Mouse (Mus musculus) left cerebral cortex, postnatal 4 days (tissue): ENCODE data around the gene Pabpc1l. TPM values are rescaled to one million over a fixed set of nuclear protein-coding genes. Genes with fewer than 3 reads are reported as not detected.
"Not testable (repeated sequence)": the region's sequence is repeated elsewhere in the genome, so short reads cannot be mapped to it uniquely, and the experiment has no call there.

ENCODE experiments used
- DNase-seq: peaks from one replicate; pipeline ENCODE4 v3.0.0-alpha.2; 2022
- intact Hi-C: fragments of 180-260 bp; cut with DNase I; formaldehyde crosslinking; loops from one replicate; pipeline ENCODE4 v1.15.1; 2025
- total RNA-seq, 2 experiments: library from RNA; stranded (reverse); gene quantifications; 2 replicates each; pipeline ENCODE4 v1.2.3; 2021

Pabpc1l gene
- total RNA-seq, 2 experiments from 2014 or later, result 2.4 to 3.1 TPM

DNA sequence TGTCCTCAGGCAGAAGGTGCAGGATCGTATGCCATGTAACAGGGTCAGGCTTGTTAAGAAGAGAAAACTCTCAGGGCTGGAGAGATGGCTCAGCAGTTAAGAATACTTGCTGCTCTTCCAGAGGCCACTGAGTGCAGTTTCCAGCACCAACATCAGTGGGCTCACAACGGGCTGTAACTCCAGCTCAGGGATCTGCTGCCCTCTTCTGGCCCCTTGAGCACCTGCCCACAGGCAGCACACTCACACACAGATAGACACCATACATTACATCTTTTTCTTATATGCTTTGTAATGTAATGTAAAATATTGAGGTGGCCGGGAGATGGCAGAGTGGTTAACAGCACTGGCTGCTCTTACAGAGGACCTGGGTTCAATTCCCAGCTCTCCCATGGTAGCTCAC is 7.7 kb downstream of the Pabpc1l start:
- intact Hi-C loops, result no loop called here
- DNase-seq, result no peak

DNA sequence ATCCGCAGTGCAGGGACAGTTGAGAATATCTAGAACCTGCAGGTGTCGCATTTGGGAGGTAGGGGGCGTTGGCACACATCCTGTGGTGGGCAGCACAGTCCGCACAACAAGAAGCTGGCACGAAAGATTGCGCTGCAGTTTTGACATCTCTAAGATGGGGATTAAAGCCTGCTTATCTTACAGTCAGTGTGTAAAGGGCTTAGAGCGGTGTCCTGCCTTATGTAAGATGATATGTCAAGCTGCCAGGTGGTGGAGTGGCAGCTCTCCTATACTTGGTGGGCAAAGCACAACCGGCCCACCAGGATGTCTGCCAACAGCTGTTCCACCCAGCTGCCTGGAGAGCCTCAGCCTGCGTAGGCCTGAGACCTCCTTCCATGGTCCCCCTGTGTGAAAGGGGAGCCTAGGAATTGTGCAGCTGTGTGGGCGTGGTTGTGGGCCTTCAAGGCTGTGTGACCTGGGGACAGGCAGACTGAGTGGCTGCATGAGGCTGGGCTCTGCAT is 11.3 kb downstream of the Pabpc1l start:
- peak; percentile 56 for DNase-seq
- intact Hi-C loops, result no loop called here

GRCm38 (mm10) chr2:164038407-164039028 is 13.3 kb downstream of the Pabpc1l start:
- intact Hi-C loops, result no loop called here
- DNase-seq, result no peak

- intact Hi-C loops, result no loop called here
- DNase-seq, result no peak
Measured at GRCm38 (mm10) chr2:164040949-164041348, 15.7 kb downstream of the Pabpc1l start.

DNA sequence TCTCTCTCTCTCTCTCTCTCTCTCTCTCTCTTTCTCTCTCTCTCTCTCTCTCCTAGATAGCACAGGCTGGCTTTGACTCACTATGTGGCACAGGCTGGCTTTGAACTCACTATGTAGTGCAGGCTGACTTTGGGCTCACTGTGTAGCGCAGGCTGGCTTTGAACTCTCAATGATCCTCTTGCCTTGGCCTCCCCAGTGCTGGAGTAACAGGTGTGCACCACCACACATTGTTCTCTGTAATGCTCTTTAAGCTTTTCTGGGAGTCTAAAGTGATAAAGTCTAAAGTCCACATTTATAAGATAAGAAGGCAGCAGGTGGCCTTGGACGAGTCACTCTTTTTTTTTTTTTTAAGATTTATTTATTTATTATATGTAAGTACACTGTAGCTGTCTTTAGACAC is 16.3 kb downstream of the Pabpc1l start:
- intact Hi-C loops, result no loop called here
- DNase-seq, result no peak

DNA sequence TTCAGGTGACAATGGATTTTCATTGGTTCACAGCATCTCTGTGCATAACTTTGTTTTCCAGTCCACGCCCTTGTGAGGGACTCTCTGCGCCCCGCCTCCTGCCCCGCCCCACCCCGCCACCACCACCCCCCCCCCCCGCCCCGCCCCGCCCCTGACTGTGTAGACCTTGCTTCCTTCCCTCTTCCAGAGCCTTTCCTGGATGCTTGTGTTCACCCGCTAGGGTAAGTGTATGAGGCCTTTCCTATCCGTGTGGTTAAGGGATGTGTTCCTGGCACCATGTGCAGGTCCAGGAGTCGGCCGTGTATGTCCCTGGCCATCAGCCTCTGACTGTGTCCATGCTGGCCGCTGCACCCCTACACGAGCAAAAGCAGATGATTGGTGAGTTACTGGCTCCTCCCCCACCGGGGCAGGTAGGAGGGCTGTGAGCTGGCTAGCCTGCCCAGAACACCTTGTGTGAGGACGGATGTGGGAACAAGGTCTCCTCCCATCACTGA is 22.0 kb downstream of the Pabpc1l start:
- intact Hi-C loops, result no loop called here
- no peak for DNase-seq

GRCm38 (mm10) chr2:164053767-164054166 is 28.5 kb downstream of the Pabpc1l start:
- intact Hi-C loops, result no loop called here
- no peak for DNase-seq

DNA sequence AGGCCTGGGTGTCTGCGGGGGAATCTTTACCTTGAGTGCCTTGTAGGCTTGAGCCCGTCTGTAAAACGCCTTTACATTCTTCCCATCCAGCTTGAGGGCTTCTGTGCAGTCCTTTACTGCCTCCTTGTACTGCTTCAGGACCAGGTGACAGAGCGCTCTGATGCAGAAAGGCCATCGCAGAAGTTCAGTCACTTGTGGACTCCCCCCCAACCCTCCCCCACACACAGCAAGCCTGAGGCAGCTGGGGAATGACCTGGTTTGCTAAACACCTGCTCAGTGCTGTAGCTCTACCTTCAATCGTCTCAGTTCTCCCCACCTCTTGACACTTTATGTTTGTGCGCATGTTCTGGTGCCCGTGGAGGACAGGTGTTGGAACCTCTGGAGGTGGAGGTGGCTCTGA is 29.4 kb downstream of the Pabpc1l start:
- intact Hi-C loops, result no loop called here

GRCm38 (mm10) chr2:164059634-164060235 is 34.5 kb downstream of the Pabpc1l start:
- intact Hi-C loops, result no loop called here

More for the DNA sequence above, 29.4 kb downstream of the Pabpc1l start:
- DNase-seq, result no peak

DNA sequence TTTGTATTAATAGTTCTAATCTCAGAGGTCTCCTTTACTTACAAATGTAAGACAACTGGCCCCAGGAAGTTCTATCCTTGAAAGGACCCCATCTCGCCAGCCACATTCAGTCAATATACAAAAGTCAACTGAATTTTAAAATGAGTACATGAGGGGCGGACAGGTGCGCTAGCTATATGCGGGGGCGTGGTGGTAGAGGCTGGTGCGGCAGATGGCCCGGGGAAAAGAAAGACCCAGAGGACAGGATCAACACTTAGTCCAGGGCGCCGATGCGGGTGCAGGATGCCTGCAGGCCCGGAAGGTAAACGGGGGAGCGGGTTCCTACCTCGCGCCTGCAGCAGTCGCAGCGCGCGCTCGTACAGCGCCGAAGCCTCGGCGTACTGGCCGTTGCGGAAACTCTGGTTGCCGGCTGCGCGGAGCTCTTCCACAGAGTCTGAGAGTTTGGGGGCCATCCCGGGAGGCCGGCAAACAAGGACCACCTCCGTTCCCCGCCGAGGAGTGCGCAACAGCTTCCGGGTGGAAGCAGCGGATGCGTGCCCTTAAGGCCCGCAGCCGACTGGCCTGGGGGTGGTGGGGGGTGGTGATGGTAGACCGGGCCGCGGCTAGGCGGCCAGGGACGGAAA is 45.0 kb downstream of the Pabpc1l start, which contains the start of gene Stk4:
Gene Stk4 (plus strand): TSS at position 181 of the 623 bp plus-strand sequence.
- intact Hi-C loops, result no loop called here
- peak; percentile 24 for DNase-seq

More at GRCm38 (mm10) chr2:164059634-164060235, 34.5 kb downstream of the Pabpc1l start:
- DNase-seq, result no peak

GRCm38 (mm10) chr2:164070765-164071436 is 45.7 kb downstream of the Pabpc1l start, which contains the start of gene Tomm34:
Gene Tomm34 (minus strand): TSS chr2:164071169.
- intact Hi-C loops, result no loop called here
- DNase-seq, result peak; percentile 96

DNA sequence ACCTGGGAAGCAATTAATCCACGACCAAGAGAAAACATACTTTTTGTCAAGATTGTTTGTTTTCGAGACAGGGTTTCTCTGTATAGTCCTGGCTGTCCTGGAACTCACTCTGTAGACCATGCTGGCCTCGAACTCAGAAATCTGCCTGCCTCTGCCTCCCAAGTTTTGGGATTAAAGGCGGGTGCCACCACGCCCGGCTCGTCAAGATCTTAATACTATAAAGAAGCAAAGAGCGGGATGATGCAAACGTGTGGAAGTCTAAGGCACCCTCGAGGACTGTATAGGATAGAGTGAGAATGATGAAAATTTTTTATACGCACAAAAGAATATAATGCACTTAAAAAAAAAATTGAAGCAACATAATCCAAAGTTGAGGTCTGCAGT is 46.2 kb downstream of the Pabpc1l start:
- intact Hi-C loops, result not testable (repeated sequence)

DNA sequence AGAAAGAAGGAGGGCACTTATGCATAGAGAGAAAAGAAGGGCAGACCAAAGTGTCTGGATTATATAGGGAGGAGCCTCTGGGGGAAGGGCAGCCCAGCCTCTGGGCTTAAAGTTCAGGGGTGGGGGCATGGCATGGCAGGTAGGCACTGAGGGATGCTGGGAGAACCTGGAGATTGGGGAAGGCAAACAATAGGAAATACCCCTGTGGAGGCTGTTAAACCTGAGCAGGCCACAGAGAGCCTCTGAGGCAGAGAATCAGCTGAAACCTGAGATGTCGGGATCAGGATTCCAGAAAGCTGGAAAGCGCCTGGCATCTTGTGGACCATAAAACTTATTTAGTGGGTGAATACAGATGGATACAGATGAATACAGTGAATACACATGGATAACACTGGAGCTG is 46.9 kb downstream of the Pabpc1l start:
- intact Hi-C loops, result no loop called here
- no peak for DNase-seq

More for the DNA sequence above, 46.2 kb downstream of the Pabpc1l start:
- not testable (repeated sequence) for DNase-seq

DNA sequence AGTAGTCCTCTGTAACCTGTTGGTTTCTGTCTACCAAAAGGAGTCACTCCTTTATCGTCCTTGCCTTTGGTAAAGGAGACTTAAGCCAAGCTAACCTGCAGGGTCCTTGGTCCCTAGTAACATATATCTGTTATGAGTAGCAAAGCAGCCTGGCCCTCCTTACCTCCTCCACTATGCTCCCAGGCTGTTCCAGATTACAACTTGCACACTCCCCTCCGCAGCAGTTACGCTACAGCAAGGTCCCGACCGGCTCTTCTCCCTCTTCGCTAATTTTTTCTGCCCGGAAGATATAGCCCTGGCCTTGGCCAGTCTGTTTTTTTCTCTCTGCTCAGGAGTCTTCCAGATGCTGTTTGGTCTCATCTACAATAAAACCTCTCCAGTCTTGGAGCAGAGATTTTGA is 47.9 kb downstream of the Pabpc1l start:
- no peak for DNase-seq
- intact Hi-C loops, result no loop called here

DNA sequence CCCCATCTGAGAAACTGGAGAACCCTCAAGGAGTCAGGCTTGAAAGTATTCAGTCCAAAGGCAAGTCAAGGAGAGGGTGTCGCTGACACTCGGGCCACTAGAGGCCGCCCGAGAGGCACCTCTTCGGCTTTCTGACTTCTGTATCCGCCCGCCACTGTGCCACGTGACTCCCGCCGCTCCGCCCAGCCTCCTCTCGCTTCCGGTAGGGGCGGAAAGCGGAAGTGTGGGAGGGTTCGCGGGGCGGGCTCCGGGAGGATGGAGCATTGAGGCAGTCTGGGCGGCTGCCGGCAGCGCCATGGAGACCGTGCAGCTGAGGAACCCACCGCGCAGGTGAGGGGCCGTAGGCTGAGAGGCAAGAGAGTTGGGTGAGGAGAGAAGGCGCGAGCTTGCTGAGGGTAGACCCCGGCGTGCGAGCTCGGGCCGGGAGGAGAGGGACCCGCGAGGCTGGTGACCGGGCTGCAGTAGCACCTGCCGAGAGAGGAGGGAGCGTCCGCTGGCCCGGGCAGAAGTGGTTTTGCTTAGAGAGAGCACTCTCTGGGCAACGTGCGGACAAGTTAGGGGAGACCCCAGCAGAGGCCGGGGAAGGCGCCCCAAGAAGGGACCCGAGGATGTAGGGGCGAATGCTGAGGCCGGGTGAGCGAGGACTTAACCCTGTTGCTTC is 48.8 kb downstream of the Pabpc1l start:
- peak; percentile 98 for DNase-seq
- intact Hi-C loops, result no loop called here

GRCm38 (mm10) chr2:164075088-164075487 is 49.8 kb downstream of the Pabpc1l start:
- intact Hi-C loops, result no loop called here
- no peak for DNase-seq

DNA sequence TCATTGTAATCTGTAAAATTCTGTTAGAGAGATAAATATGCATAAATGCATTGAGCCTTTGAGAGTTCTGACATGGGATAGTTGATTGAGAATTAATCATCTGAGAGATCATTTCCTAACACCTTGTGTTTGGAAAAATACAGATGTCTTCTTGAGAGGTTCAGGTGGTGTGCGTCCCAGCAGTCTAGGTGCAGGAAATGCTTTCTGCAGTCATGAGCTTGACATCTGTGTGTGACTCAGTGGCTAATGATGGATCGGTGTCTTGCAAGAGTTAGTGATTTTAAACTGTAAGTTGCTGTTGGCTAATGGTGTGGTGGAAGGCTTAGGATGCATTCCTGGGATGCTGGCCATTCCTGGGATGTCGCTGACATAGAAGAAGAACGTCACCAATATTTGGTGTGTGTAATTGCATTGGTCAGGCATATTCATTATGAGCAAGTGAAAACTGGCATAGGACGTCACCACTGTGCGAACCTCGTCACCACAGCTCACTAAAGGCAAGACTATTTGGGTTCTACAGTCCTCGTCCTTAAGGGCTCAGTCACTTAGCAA is 51.7 kb downstream of the Pabpc1l start:
- intact Hi-C loops, result no loop called here
- DNase-seq, result no peak

- DNase-seq, result no peak
- intact Hi-C loops, result no loop called here
Measured at GRCm38 (mm10) chr2:164077875-164078274, 52.6 kb downstream of the Pabpc1l start.

DNA sequence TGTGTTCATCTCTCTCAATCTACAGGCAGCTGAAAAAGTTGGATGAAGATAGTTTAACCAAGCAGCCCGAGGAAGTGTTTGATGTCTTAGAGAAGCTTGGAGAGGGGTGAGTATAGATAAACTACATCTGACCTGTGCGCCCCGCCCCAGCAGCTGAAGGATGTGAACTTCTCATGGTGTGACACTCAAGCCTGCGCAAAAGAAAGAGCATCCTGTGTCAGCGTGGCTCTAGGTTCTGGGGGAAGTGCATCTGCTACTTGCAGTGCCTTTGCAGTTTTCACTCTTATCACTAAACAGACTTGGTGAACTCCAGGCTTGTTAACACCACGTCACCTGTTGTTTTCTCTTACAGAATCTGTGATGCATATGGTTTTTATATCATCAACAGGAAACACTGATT is 54.2 kb downstream of the Pabpc1l start:
- intact Hi-C loops, result no loop called here
- no peak for DNase-seq

- intact Hi-C loops, result no loop called here
- no peak for DNase-seq
Measured at GRCm38 (mm10) chr2:164081577-164081976, 56.3 kb downstream of the Pabpc1l start.
